Mouse (Mus musculus) cerebellum, adult 11 months (tissue): ENCODE measurements around the gene Col15a1.

Experiments used
- DNase-seq: peaks from one replicate; pipeline ENCODE4 v3.0.0; 2022

Gene Col15a1

GRCm38 (mm10) chr4:47274911-47275310 lies 67.0 kb downstream of the Col15a1 start:
- no peak for DNase-seq

- DNase-seq: no peak
Observed at GRCm38 (mm10) chr4:47278397-47278796, 70.4 kb downstream of the Col15a1 start.

- DNase-seq: no peak
Observed at GRCm38 (mm10) chr4:47279085-47279707, 71.2 kb downstream of the Col15a1 start.

- no peak for DNase-seq
Observed at GRCm38 (mm10) chr4:47280126-47280525, 72.2 kb downstream of the Col15a1 start.

GRCm38 (mm10) chr4:47281920-47282682 lies 74.1 kb downstream of the Col15a1 start:
- DNase-seq: no peak

- DNase-seq: peak; percentile 24
Observed at GRCm38 (mm10) chr4:47284311-47284710, 76.3 kb downstream of the Col15a1 start.

- no peak for DNase-seq
Observed at GRCm38 (mm10) chr4:47284874-47285273, 76.9 kb downstream of the Col15a1 start.

- no peak for DNase-seq
Observed at GRCm38 (mm10) chr4:47286599-47287147, 78.7 kb downstream of the Col15a1 start.

- no peak for DNase-seq
Observed at GRCm38 (mm10) chr4:47287468-47287867, 79.5 kb downstream of the Col15a1 start.

- no peak for DNase-seq
Observed at GRCm38 (mm10) chr4:47288306-47288705, 80.3 kb downstream of the Col15a1 start.

- DNase-seq: no peak
Observed at GRCm38 (mm10) chr4:47289526-47289925, 81.6 kb downstream of the Col15a1 start.

GRCm38 (mm10) chr4:47290448-47290847 lies 82.5 kb downstream of the Col15a1 start:
- no peak for DNase-seq

- peak; percentile 74 for DNase-seq
Observed at GRCm38 (mm10) chr4:47291013-47291412, 83.1 kb downstream of the Col15a1 start.

- DNase-seq: no peak
Observed at GRCm38 (mm10) chr4:47292956-47293355, 85.0 kb downstream of the Col15a1 start.

- DNase-seq: peak; percentile 62
Observed at GRCm38 (mm10) chr4:47293771-47294543, 86.0 kb downstream of the Col15a1 start.

- DNase-seq: no peak
Observed at GRCm38 (mm10) chr4:47294544-47295070, 86.6 kb downstream of the Col15a1 start.

GRCm38 (mm10) chr4:47295547-47295946 lies 87.6 kb downstream of the Col15a1 start:
- no peak for DNase-seq

GRCm38 (mm10) chr4:47300701-47301100 lies 92.7 kb downstream of the Col15a1 start:
- DNase-seq: no peak

GRCm38 (mm10) chr4:47302610-47303009 lies 94.6 kb downstream of the Col15a1 start:
- DNase-seq: no peak

- DNase-seq: no peak
Observed at GRCm38 (mm10) chr4:47303340-47303998, 95.5 kb downstream of the Col15a1 start.

GRCm38 (mm10) chr4:47309886-47310625 lies 102.1 kb downstream of the Col15a1 start:
- no peak for DNase-seq

GRCm38 (mm10) chr4:47310812-47311211 lies 102.9 kb downstream of the Col15a1 start:
- DNase-seq: no peak
